ENCODE assay signal across 11 mouse cellular contexts in genomic region chr4:9073736-9074428, GRCm38 (mm10).
DNase-seq lines count a peak whose midpoint lies in the region; ATAC-seq and TF ChIP-seq lines count a peak whose summit lies in the region.
"Had no signal": no experiment of that assay in that cellular context is flagged by ENCODE, and none has a peak within 500 bp of the region (broad histone marks: within the 10 kb centered on the region; RNA-seq: fewer than 3 reads in every experiment).

No protein-coding gene starts in this region.

- no peak for TF ChIP-seq CTCF in hindbrain, postnatal 0 days (IDR thresholded peaks at IDR 0.05; ENCODE audit: low read depth)
- TF ChIP-seq CTCF in heart, adult 2 months (IDR thresholded peaks at IDR 0.05) = no peak

- no peak overlapping the region for H3K9ac ChIP-seq in hindbrain, embryonic 11.5 days (ENCODE audit: low read depth, low read length)
- no peak overlapping the region for H3K9ac ChIP-seq in hindbrain, postnatal 0 days (replicated peaks; ENCODE audit: low read length)
- H3K9ac ChIP-seq in heart, adult 2 months (ENCODE audit: low read depth, low read length) = no peak overlapping the region
- H3K9ac ChIP-seq: liver, embryonic 13.5 days had no signal

- no peaks in the 10 kb centered on the region for H3K36me3 ChIP-seq in hindbrain, embryonic 11.5 days (ENCODE audit: control insufficient read depth, insufficient read depth, low read length)
- no peaks in the 10 kb centered on the region for H3K36me3 ChIP-seq in hindbrain, postnatal 0 days (ENCODE audit: insufficient read depth, low read length)
- H3K36me3 ChIP-seq in heart, adult 2 months (ENCODE audit: control insufficient read depth, insufficient read depth, low read length) = no peaks in the 10 kb centered on the region
- H3K36me3 ChIP-seq: heart, embryonic 10.5 days; liver, embryonic 13.5 days had no signal

- TF ChIP-seq POLR2A in heart, adult 2 months (IDR thresholded peaks at IDR 0.05; ENCODE audit: insufficient read depth, low read depth, low read length) = no peak

- no peak overlapping the region for H3K27ac ChIP-seq in hindbrain, embryonic 11.5 days (ENCODE audit: low read depth, low read length)
- no peak overlapping the region for H3K27ac ChIP-seq in hindbrain, postnatal 0 days
- H3K27ac ChIP-seq in heart, adult 2 months = no peak overlapping the region
- H3K27ac ChIP-seq: heart, embryonic 10.5 days; liver, embryonic 13.5 days; macrophage had no signal

- H3K4me2 ChIP-seq in hindbrain, embryonic 11.5 days (replicated peaks; ENCODE audit: low read depth, low read length) = no peak overlapping the region
- H3K4me2 ChIP-seq in hindbrain, postnatal 0 days (ENCODE audit: low read depth, low read length) = no peak overlapping the region
- H3K4me2 ChIP-seq: liver, embryonic 13.5 days had no signal

- peak; percentile 70 for ATAC-seq in hindbrain, embryonic 11.5 days (ENCODE audit: low FRiP score)
- no peak for ATAC-seq in hindbrain, postnatal 0 days

- peaks cover 5% of the 10 kb centered on the region for H3K4me1 ChIP-seq in hindbrain, embryonic 11.5 days (replicated peaks; ENCODE audit: control insufficient read depth, insufficient read depth, low read length)
- H3K4me1 ChIP-seq in hindbrain, postnatal 0 days (ENCODE audit: insufficient read depth, low read length) = no peaks in the 10 kb centered on the region
- H3K4me1 ChIP-seq in heart, adult 2 months (ENCODE audit: control insufficient read depth, insufficient read depth, low read length) = no peaks in the 10 kb centered on the region
- H3K4me1 ChIP-seq: liver, embryonic 13.5 days had no signal

- no peak overlapping the region for H3K4me3 ChIP-seq in hindbrain, embryonic 11.5 days (ENCODE audit: low read depth, low read length)
- H3K4me3 ChIP-seq in hindbrain, postnatal 0 days (ENCODE audit: low read length) = no peak overlapping the region
- no peak overlapping the region for H3K4me3 ChIP-seq in heart, adult 2 months
- H3K4me3 ChIP-seq: heart, embryonic 10.5 days; liver, embryonic 13.5 days had no signal

- H3K79me2 ChIP-seq in heart, adult 2 months (replicated peaks; ENCODE audit: control insufficient read depth, insufficient read depth, low read length) = no peaks in the 10 kb centered on the region

- H3K27me3 ChIP-seq in hindbrain, embryonic 11.5 days (ENCODE audit: control insufficient read depth, insufficient read depth, low read length) = no peaks in the 10 kb centered on the region
- no peaks in the 10 kb centered on the region for H3K27me3 ChIP-seq in hindbrain, postnatal 0 days (ENCODE audit: insufficient read depth, low read length)
- no peaks in the 10 kb centered on the region for H3K27me3 ChIP-seq in heart, adult 2 months (ENCODE audit: control insufficient read depth, insufficient read depth, low read length)
- H3K27me3 ChIP-seq: liver, embryonic 13.5 days had no signal

- no peaks in the 10 kb centered on the region for H3K9me3 ChIP-seq in hindbrain, embryonic 11.5 days (ENCODE audit: control insufficient read depth, low read length)
- no peaks in the 10 kb centered on the region for H3K9me3 ChIP-seq in hindbrain, postnatal 0 days (ENCODE audit: low read length)
- H3K9me3 ChIP-seq: heart, embryonic 10.5 days; liver, embryonic 13.5 days had no signal

- WGBS in hindbrain, embryonic 11.5 days = 54% methylated on average over 8 of the region's 8 CpGs
- whole genome bisulfite sequencing in hindbrain, postnatal 0 days = 60% methylated on average over 8 of the region's 8 CpGs
- 85% methylated on average over 8 of the region's 8 CpGs for WGBS in heart, adult 2 months

- DNase-seq in hindbrain, embryonic 11.5 days (ENCODE audit: low spot score) = no peak
- DNase-seq in hindbrain, postnatal 0 days (ENCODE audit: low spot score) = no peak
- peak; percentile 39 to 47 for DNase-seq in adrenal gland, postnatal 36 days
- peak; percentile 28 for DNase-seq in kidney, adult 18-20 months
- peak; percentile 34 for DNase-seq in neural tube, embryonic 10.5 days (ENCODE audit: extremely low spot score, low spot score)
- no peak for DNase-seq in spleen, postnatal 10 days (ENCODE audit: low spot score in 2 of 2)
- DNase-seq in heart, adult 2 months = no peak
- DNase-seq in thymus, postnatal 0 days (ENCODE audit: low spot score) = no peak
- DNase-seq: liver, embryonic 13.5 days had no signal

- intact Hi-C loops in heart, adult 2 months (cut with DNase I) = no loop called here

- no peak for TF ChIP-seq EP300 in heart, adult 2 months (IDR thresholded peaks at IDR 0.05; ENCODE audit: insufficient read depth, low read depth, low read length)

Comparison
In these comparisons a context has a peak if more than half of its experiments do, and no peak if none do; other contexts are left out.
1. DNase-seq: peak in adrenal gland, postnatal 36 days (2 of 2), kidney, adult 18-20 months (single experiment) and neural tube, embryonic 10.5 days (single experiment); none in hindbrain, embryonic 11.5 days (single experiment), hindbrain, postnatal 0 days (single experiment), spleen, postnatal 10 days (0 of 2), heart, adult 2 months (0 of 2) and thymus, postnatal 0 days (single experiment).